Mouse (Mus musculus) right cerebral cortex, postnatal 4 days (tissue): ENCODE data around the gene Vmn1r13.
"Not testable (repeated sequence)": the region's sequence is repeated elsewhere in the genome, so short reads cannot be mapped to it uniquely, and the experiment has no call there.

Source experiments
- DNase-seq: peaks from one replicate; pipeline ENCODE4 v3.0.0-alpha.2; 2022

Gene Vmn1r13

DNA sequence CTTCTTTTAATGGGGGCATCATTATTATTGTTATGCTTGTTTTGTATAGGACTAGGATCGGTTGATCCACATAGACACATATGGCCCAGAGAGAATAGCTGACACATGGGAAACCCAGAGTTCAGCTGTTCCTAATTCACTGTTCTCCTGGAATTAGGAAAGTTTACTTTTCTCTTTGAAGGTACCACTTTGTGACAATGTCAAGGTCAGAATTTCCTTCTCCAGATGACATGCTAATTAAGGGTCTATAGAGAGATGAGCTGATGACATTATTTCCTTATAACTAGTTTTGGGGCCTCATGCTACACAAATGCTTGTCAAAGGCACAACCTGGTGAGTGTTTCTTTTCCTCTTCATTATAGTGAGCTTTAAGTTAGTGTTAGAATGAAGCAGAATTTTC is at the start of gene Vmn1r13:
TSS of gene Vmn1r13 (plus strand) at position 301 of the 400 bp plus-strand sequence.
- DNase-seq, result not testable (repeated sequence)

DNA sequence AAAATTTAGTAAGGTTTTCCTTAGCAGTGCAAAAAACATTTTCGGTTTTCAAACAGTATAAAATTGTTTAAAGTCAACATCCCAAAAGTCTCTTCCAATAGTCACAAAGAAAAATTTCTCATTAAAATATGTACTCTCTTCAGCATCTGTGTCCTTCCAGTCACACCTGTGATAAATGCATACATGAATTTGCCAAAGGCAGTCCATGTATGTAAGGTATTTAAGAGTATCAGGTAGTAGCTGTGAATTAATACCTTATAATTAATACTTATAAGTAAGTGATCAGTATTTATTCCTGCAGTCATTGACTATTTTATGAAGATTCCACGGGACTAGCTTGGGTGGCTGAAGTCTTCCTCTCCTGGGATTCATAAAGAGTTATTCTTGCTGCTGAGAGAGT is 46.5 kb upstream of the Vmn1r13 start, which contains the start of gene Vmn1r12:
TSS of gene Vmn1r12 (plus strand) at position 301 of the 400 bp plus-strand sequence.
- DNase-seq, result no peak

GRCm38 (mm10) chr6:57190016-57190415 is 13.1 kb upstream of the Vmn1r13 start:
- DNase-seq, result not testable (repeated sequence)

DNA sequence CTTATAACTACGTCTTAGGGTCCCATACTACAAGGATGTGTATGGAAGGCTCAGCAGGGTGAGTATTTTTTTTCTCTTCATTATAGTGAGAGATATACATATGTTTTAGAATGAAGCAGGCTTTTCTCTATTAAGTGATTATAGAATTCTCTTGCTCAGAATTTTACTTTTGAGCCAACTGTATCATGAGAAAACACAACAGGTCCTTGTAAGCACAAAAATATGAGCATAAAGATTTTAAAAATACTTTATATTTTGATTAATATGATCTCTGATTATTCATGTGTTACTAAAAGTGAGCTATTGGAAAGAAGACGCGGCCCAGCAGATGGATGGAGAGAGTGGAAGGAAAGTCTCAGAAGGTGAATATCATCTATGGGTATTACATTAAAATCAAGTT is 28.3 kb downstream of the Vmn1r13 start, which contains the start of gene Vmn1r14:
TSS of gene Vmn1r14 (plus strand) at position 301 of the 400 bp plus-strand sequence.
- DNase-seq, result no peak

DNA sequence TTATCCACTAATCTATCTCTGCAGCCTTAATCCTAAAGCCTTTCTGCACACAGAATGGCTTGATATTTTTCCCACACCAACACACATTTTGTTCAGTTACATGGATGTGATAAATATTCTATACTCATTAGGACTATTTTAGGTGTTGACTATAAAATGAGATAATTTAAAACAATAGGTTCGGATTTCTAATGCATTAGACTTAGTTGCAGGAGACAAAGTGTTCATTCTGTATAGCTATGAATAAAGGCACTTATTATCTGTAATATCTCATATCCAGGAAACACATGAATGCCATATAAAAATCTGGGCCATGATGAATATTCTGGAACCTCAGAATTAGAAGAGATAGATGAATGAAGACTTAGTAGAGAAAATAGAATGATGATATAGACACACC is 54.6 kb downstream of the Vmn1r13 start, which contains the start of gene Vmn1r15:
TSS of gene Vmn1r15 (plus strand) at position 301 of the 400 bp plus-strand sequence.
- DNase-seq, result no peak

DNA sequence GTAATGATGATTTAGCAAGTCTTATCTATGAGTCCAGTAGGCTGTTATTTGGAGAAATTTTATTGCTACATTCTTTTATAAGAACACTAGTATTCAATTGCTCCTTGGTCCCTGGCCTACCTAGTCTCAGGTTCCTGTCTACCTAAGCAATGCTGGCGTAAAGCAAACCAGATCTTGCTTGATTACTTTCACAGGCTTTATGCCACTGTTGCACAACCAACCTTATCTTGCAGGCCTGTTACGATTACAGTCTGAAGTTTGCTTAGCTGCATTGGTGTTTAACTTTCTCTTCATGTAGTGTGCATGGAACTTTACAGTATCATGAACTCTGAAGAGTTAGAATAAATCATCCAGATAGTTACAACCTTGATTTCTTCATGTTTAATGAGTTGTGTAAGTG is 57.9 kb downstream of the Vmn1r13 start:
- no peak for DNase-seq
